Mouse (Mus musculus): ENCODE measurements around the gene Srpk2. TPM values are rescaled to one million over a fixed set of nuclear protein-coding genes. Genes with fewer than 3 reads are reported as not detected.
A peak's percentile ranks its signal among the peaks of the same experiment; 100 is the strongest.
"Not testable (repeated sequence)": the region's sequence is repeated elsewhere in the genome, so short reads cannot be mapped to it uniquely, and the experiment has no call there.

Gene Srpk2
- polyA plus RNA-seq, 1 experiment from 2014 or later: 39.8 TPM

- Histone ChIP-seq H3K27me3 (no peaks in the 10 kb centered on the region), H3K27ac (no peak overlapping the region), H3K36me3 (no peaks in the 10 kb centered on the region), H3K4me2 (no peak overlapping the region), H3K4me3 (no peak overlapping the region), H3K9me3 (no peaks in the 10 kb centered on the region), H3K9ac (no peak overlapping the region), H3K4me1 (no peaks in the 10 kb centered on the region)
- ATAC-seq (ENCODE audit: borderline replicate concordance, extremely low read depth, low FRiP score, low TSS enrichment): no peak
These were observed 18.5 kb downstream of the Srpk2 start for GRCm38 (mm10) chr5:23665906-23666305.

GRCm38 (mm10) chr5:23661191-23661590 lies 23.2 kb downstream of the Srpk2 start:
- Histone ChIP-seq H3K9me3 (no peaks in the 10 kb centered on the region), H3K4me2 (no peak overlapping the region), H3K36me3 (no peaks in the 10 kb centered on the region), H3K27ac (no peak overlapping the region), H3K9ac (no peak overlapping the region), H3K27me3 (no peaks in the 10 kb centered on the region), H3K4me3 (no peak overlapping the region), H3K4me1 (peaks cover 7% of the 10 kb centered on the region; the same call in 1 of the 2 replicates)
- no peak for ATAC-seq (ENCODE audit: borderline replicate concordance, extremely low read depth, low FRiP score, low TSS enrichment)
- 52% methylated on average over 2 of the region's 2 CpGs for WGBS

- Histone ChIP-seq H3K9me3 (no peaks in the 10 kb centered on the region), H3K4me3 (no peak overlapping the region), H3K9ac (no peak overlapping the region), H3K27me3 (no peaks in the 10 kb centered on the region), H3K36me3 (no peaks in the 10 kb centered on the region), H3K27ac (no peak overlapping the region), H3K4me1 (peaks cover 7% of the 10 kb centered on the region; the same call in 1 of the 2 replicates), H3K4me2 (no peak overlapping the region)
- ATAC-seq (ENCODE audit: borderline replicate concordance, extremely low read depth, low FRiP score, low TSS enrichment): peak; percentile 66; the same call in 1 of the 2 replicates
- WGBS: 60% methylated on average over 5 of the region's 5 CpGs
These were observed 26.4 kb downstream of the Srpk2 start for GRCm38 (mm10) chr5:23658017-23658416.

- peaks cover 7% of the 10 kb centered on the region; the same call in 1 of the 2 replicates for H3K4me1 ChIP-seq
- 93% methylated on average over 4 of the region's 4 CpGs for WGBS
- no peak overlapping the region for H3K9ac ChIP-seq
- H3K4me2 ChIP-seq: no peak overlapping the region
- no peak overlapping the region for H3K4me3 ChIP-seq
- no peak for ATAC-seq (ENCODE audit: borderline replicate concordance, extremely low read depth, low FRiP score, low TSS enrichment)
- no peaks in the 10 kb centered on the region for H3K9me3 ChIP-seq
- H3K27ac ChIP-seq: no peak overlapping the region
- no peaks in the 10 kb centered on the region for H3K36me3 ChIP-seq
- no peaks in the 10 kb centered on the region for H3K27me3 ChIP-seq
These were observed 27.8 kb downstream of the Srpk2 start for GRCm38 (mm10) chr5:23656590-23656989.

DNA sequence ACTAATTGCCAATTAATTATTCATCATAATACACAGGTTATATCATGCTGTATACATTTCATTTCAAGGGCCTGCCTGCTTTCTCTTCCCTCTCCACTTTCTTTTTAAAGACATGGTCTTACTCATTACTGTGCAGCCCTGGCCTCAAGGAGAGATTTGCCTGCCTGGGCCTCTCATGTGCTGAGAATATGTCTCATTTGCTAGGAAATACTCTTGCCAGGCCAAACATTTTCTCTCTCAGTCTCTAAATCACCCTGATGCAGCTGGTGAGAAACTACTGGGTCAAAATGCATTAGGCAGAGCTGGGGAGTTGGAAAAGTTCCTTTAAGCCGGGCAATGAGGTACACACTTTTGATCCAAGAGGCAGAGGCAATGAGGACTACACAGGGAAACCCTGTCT lies 29.4 kb downstream of the Srpk2 start:
- H3K9ac ChIP-seq: no peak overlapping the region
- no peaks in the 10 kb centered on the region for H3K27me3 ChIP-seq
- H3K9me3 ChIP-seq: no peaks in the 10 kb centered on the region
- ATAC-seq (ENCODE audit: borderline replicate concordance, extremely low read depth, low FRiP score, low TSS enrichment): peak; percentile 70; the same call in 1 of the 2 replicates
- H3K4me2 ChIP-seq: no peak overlapping the region; the same call in 1 of the 2 replicates
- peak overlapping the region; percentile 31; the same call in 1 of the 2 replicates for H3K27ac ChIP-seq
- H3K4me1 ChIP-seq: peaks cover 7% of the 10 kb centered on the region; the same call in 1 of the 2 replicates
- H3K36me3 ChIP-seq: no peaks in the 10 kb centered on the region
- WGBS: 39% methylated on average over 1 of the region's 1 CpGs
- no peak overlapping the region for H3K4me3 ChIP-seq

DNA sequence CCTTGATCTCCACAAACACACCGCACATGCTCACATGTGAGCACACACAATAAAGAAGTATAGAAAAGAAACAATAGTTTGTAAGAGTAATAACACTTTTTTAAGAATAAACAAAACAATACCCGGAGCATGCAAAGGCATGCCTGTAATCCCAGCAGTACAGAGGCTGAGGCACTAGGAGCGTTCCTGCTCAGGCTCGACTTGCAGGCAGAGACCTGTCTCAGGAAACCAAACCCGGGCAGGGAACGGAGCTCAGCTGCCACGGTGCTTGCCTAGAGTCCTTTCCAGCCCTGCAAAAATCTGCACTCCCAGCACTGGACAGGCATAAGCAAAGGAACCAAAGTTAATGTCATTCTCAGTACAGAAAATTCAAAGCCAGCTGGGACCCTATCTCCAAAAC lies 32.1 kb downstream of the Srpk2 start:
- H3K36me3 ChIP-seq: no peaks in the 10 kb centered on the region
- no peaks in the 10 kb centered on the region for H3K9me3 ChIP-seq
- H3K4me2 ChIP-seq: no peak overlapping the region
- no peaks in the 10 kb centered on the region for H3K27me3 ChIP-seq
- WGBS: 66% methylated on average over 7 of the region's 7 CpGs
- ATAC-seq (ENCODE audit: borderline replicate concordance, extremely low read depth, low FRiP score, low TSS enrichment): no peak
- no peak overlapping the region for H3K9ac ChIP-seq
- H3K4me3 ChIP-seq: no peak overlapping the region
- H3K4me1 ChIP-seq: no peaks in the 10 kb centered on the region; the same call in 1 of the 2 replicates
- H3K27ac ChIP-seq: no peak overlapping the region

DNA sequence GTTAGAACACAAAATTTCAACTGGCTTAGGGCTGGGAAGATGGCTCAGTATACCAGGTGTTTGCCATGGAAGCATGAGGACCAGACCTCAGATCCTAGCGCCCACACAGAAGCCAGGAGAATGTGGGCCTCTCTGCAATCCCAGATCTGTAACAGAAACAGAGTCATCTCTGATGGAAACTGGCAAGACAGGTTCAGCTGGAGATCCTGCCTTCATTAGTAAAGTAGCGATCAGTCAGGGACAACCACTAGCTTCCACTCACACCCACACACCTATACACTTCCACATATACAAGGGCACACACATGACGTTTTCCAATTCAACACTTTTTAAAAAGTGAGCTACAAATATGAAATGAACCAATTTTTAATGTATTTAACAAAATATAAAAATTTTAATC lies 32.6 kb downstream of the Srpk2 start:
- H3K4me3 ChIP-seq: no peak overlapping the region

GRCm38 (mm10) chr5:23650504-23650903 lies 33.9 kb downstream of the Srpk2 start:
- ATAC-seq (ENCODE audit: borderline replicate concordance, extremely low read depth, low FRiP score, low TSS enrichment): no peak
- no peaks in the 10 kb centered on the region; the same call in 1 of the 2 replicates for H3K4me1 ChIP-seq
- WGBS: 79% methylated on average over 3 of the region's 3 CpGs
- H3K4me2 ChIP-seq: no peak overlapping the region
- H3K4me3 ChIP-seq: no peak overlapping the region
- H3K27me3 ChIP-seq: no peaks in the 10 kb centered on the region
- H3K36me3 ChIP-seq: no peaks in the 10 kb centered on the region
- H3K27ac ChIP-seq: no peak overlapping the region
- H3K9me3 ChIP-seq: no peaks in the 10 kb centered on the region
- no peak overlapping the region for H3K9ac ChIP-seq

More for the DNA sequence above, 32.6 kb downstream of the Srpk2 start:
- Histone ChIP-seq H3K36me3 (no peaks in the 10 kb centered on the region), H3K9me3 (no peaks in the 10 kb centered on the region), H3K4me2 (no peak overlapping the region), H3K9ac (no peak overlapping the region), H3K4me1 (no peaks in the 10 kb centered on the region; the same call in 1 of the 2 replicates), H3K27ac (no peak overlapping the region), H3K27me3 (no peaks in the 10 kb centered on the region)
- no peak for ATAC-seq (ENCODE audit: borderline replicate concordance, extremely low read depth, low FRiP score, low TSS enrichment)
- 73% methylated on average over 3 of the region's 3 CpGs for WGBS

- Histone ChIP-seq H3K4me1 (no peaks in the 10 kb centered on the region), H3K9me3 (no peaks in the 10 kb centered on the region), H3K4me2 (no peak overlapping the region), H3K27ac (no peak overlapping the region), H3K4me3 (no peak overlapping the region), H3K27me3 (no peaks in the 10 kb centered on the region), H3K9ac (no peak overlapping the region), H3K36me3 (no peaks in the 10 kb centered on the region)
- no peak for ATAC-seq (ENCODE audit: borderline replicate concordance, extremely low read depth, low FRiP score, low TSS enrichment)
- WGBS: 89% methylated on average over 2 of the region's 2 CpGs
These were observed 35.2 kb downstream of the Srpk2 start for GRCm38 (mm10) chr5:23649246-23649645.

GRCm38 (mm10) chr5:23645671-23646070 lies 38.7 kb downstream of the Srpk2 start:
- Histone ChIP-seq H3K4me1 (no peaks in the 10 kb centered on the region), H3K9ac (no peak overlapping the region), H3K27me3 (no peaks in the 10 kb centered on the region), H3K4me3 (no peak overlapping the region), H3K4me2 (no peak overlapping the region), H3K27ac (no peak overlapping the region), H3K9me3 (no peaks in the 10 kb centered on the region), H3K36me3 (no peaks in the 10 kb centered on the region)
- no peak for ATAC-seq (ENCODE audit: borderline replicate concordance, extremely low read depth, low FRiP score, low TSS enrichment)
- 62% methylated on average over 3 of the region's 3 CpGs for WGBS

- H3K9me3 ChIP-seq; H3K9ac ChIP-seq; H3K27ac ChIP-seq; H3K4me1 ChIP-seq; ATAC-seq (ENCODE audit: borderline replicate concordance, extremely low read depth, low FRiP score, low TSS enrichment); H3K27me3 ChIP-seq; H3K4me3 ChIP-seq; H3K4me2 ChIP-seq; H3K36me3 ChIP-seq: not testable (repeated sequence)
These were observed 45.2 kb downstream of the Srpk2 start for GRCm38 (mm10) chr5:23639193-23639592.

- Histone ChIP-seq H3K27ac (no peak overlapping the region), H3K9ac (no peak overlapping the region), H3K4me3 (no peak overlapping the region), H3K27me3 (no peaks in the 10 kb centered on the region), H3K9me3 (no peaks in the 10 kb centered on the region), H3K36me3 (no peaks in the 10 kb centered on the region), H3K4me2 (no peak overlapping the region), H3K4me1 (no peaks in the 10 kb centered on the region)
- ATAC-seq (ENCODE audit: borderline replicate concordance, extremely low read depth, low FRiP score, low TSS enrichment): no peak
- WGBS: 74% methylated on average over 4 of the region's 4 CpGs
These were observed 46.4 kb downstream of the Srpk2 start for GRCm38 (mm10) chr5:23638023-23638422.

GRCm38 (mm10) chr5:23637337-23637736 lies 47.1 kb downstream of the Srpk2 start:
- Histone ChIP-seq H3K4me1 (no peaks in the 10 kb centered on the region), H3K9ac (no peak overlapping the region), H3K4me3 (no peak overlapping the region), H3K9me3 (no peaks in the 10 kb centered on the region), H3K4me2 (no peak overlapping the region), H3K36me3 (no peaks in the 10 kb centered on the region), H3K27me3 (no peaks in the 10 kb centered on the region), H3K27ac (no peak overlapping the region)
- ATAC-seq (ENCODE audit: borderline replicate concordance, extremely low read depth, low FRiP score, low TSS enrichment): no peak
- 91% methylated on average over 8 of the region's 8 CpGs for WGBS

Measured in lung, embryonic 15.5 days (tissue).